Mouse (Mus musculus) kidney, postnatal 14 days (tissue): Measurements from ENCODE around the gene Asf1b.

Experiments used
- DNase-seq: peaks from one replicate; pipeline ENCODE4 v3.0.0; 2022; ENCODE audit warnings: mixed read lengths

The Asf1b gene

GRCm38 (mm10) chr8:83955106-83955957 is at the start of gene Asf1b, which contains the start of gene Gm10644:
Asf1b (plus strand) TSS chr8:83955507.
Gm10644 (minus strand) TSS chr8:83955205.
- peak; percentile 100 for DNase-seq

GRCm38 (mm10) chr8:83908583-83908982 is 46.7 kb upstream of the Asf1b start:
- DNase-seq, result no peak

- DNase-seq, result no peak
Observed at GRCm38 (mm10) chr8:83909311-83909710, 46.0 kb upstream of the Asf1b start.

- DNase-seq, result no peak
Observed at GRCm38 (mm10) chr8:83911809-83912731, 43.2 kb upstream of the Asf1b start.

- no peak for DNase-seq
Observed at GRCm38 (mm10) chr8:83914232-83914631, 41.1 kb upstream of the Asf1b start.

- peak; percentile 33 for DNase-seq
Observed at GRCm38 (mm10) chr8:83914860-83915259, 40.4 kb upstream of the Asf1b start.

GRCm38 (mm10) chr8:83916015-83916414 is 39.3 kb upstream of the Asf1b start:
- no peak for DNase-seq

- no peak for DNase-seq
Observed at GRCm38 (mm10) chr8:83917566-83917965, 37.7 kb upstream of the Asf1b start.

GRCm38 (mm10) chr8:83921558-83921957 is 33.7 kb upstream of the Asf1b start:
- peak; percentile 78 for DNase-seq

- no peak for DNase-seq
Observed at GRCm38 (mm10) chr8:83922727-83923126, 32.6 kb upstream of the Asf1b start.

GRCm38 (mm10) chr8:83924585-83924984 is 30.7 kb upstream of the Asf1b start:
- no peak for DNase-seq

- DNase-seq, result no peak
Observed at GRCm38 (mm10) chr8:83926266-83926665, 29.0 kb upstream of the Asf1b start.

- no peak for DNase-seq
Observed at GRCm38 (mm10) chr8:83934222-83934621, 21.1 kb upstream of the Asf1b start.

GRCm38 (mm10) chr8:83934994-83935393 is 20.3 kb upstream of the Asf1b start:
- DNase-seq, result no peak

- no peak for DNase-seq
Observed at GRCm38 (mm10) chr8:83935435-83935834, 19.9 kb upstream of the Asf1b start.

- DNase-seq, result no peak
Observed at GRCm38 (mm10) chr8:83937645-83938044, 17.7 kb upstream of the Asf1b start.

GRCm38 (mm10) chr8:83938330-83938729 is 17.0 kb upstream of the Asf1b start:
- no peak for DNase-seq

GRCm38 (mm10) chr8:83941066-83941677 is 14.1 kb upstream of the Asf1b start:
- no peak for DNase-seq

- DNase-seq, result no peak
Observed at GRCm38 (mm10) chr8:83942446-83942845, 12.9 kb upstream of the Asf1b start.

GRCm38 (mm10) chr8:83945540-83945939 is 9.8 kb upstream of the Asf1b start:
- no peak for DNase-seq

GRCm38 (mm10) chr8:83954749-83955105 is 580 bp upstream of the Asf1b start:
- DNase-seq, result no peak

- DNase-seq, result no peak
Observed at GRCm38 (mm10) chr8:83955958-83956218, 581 bp downstream of the Asf1b start.

GRCm38 (mm10) chr8:83956789-83957188 is 1.5 kb downstream of the Asf1b start:
- DNase-seq, result no peak
